Comparison of ENCODE assay signal across 12 mouse cellular contexts in genomic region chr11:21561347-21561746, GRCm38 (mm10). TPM values are rescaled to one million over a fixed set of nuclear protein-coding genes. Genes with fewer than 3 reads are reported as not detected.
DNase-seq lines count a peak whose midpoint lies in the region; ATAC-seq and TF ChIP-seq lines count a peak whose summit lies in the region.
"Had no signal": no experiment of that assay in that cellular context is flagged by ENCODE, and none has a peak within 500 bp of the region (broad histone marks: within the 10 kb centered on the region; RNA-seq: fewer than 3 reads in every experiment).

No protein-coding gene starts in this region.

- peak; percentile 79 for ATAC-seq in heart, embryonic 16.5 days (replicated peaks; ENCODE audit: extremely low read depth, insufficient read depth, low FRiP score)
- no peak for ATAC-seq in hindbrain, embryonic 12.5 days (ENCODE audit: low FRiP score)
- ATAC-seq: intestine, embryonic 15.5 days; midbrain, embryonic 15.5 days had no signal

- TF ChIP-seq POLR2A in small intestine, adult 2 months (IDR thresholded peaks at IDR 0.05; ENCODE audit: low read depth, low read length): no peak

- 43% methylated on average over 5 of the region's 5 CpGs for WGBS in heart, embryonic 16.5 days
- 74% methylated on average over 5 of the region's 5 CpGs for WGBS in small intestine, adult 2 months
- 92% methylated on average over 5 of the region's 5 CpGs for WGBS in hindbrain, embryonic 12.5 days

- no peak overlapping the region for H3K9ac ChIP-seq in heart, embryonic 16.5 days (ENCODE audit: low read length)
- no peak overlapping the region for H3K9ac ChIP-seq in hindbrain, embryonic 12.5 days
- H3K9ac ChIP-seq: intestine, embryonic 15.5 days; liver, embryonic 15.5 days; midbrain, embryonic 15.5 days had no signal

- intact Hi-C loops in gastrocnemius, adult 2 months (cut with DNase I): no loop called here
- intact Hi-C loops in gastrocnemius, postnatal 14 days (cut with DNase I; ENCODE audit: low total_unique reads): no loop called here
- intact Hi-C loops in left cerebral cortex, postnatal 36 days (cut with DNase I): loop anchor here (10.0 kb wide), 1 partner anchor 187 kb away; the partner anchor contains the start of gene Ugp2
- intact Hi-C loops in left cerebral cortex, postnatal 10 days (cut with DNase I): no loop called here

- no peak overlapping the region for H3K4me3 ChIP-seq in gastrocnemius, adult 2 months
- no peak overlapping the region for H3K4me3 ChIP-seq in heart, embryonic 16.5 days (ENCODE audit: low read length)
- no peak overlapping the region for H3K4me3 ChIP-seq in small intestine, adult 2 months (ENCODE audit: low read depth, low read length)
- H3K4me3 ChIP-seq in hindbrain, embryonic 12.5 days: no peak overlapping the region
- H3K4me3 ChIP-seq: intestine, embryonic 15.5 days; liver, embryonic 15.5 days; midbrain, embryonic 15.5 days had no signal

- H3K36me3 ChIP-seq in heart, embryonic 16.5 days (ENCODE audit: control insufficient read depth, insufficient read depth): peaks cover 40% of the 10 kb centered on the region
- H3K36me3 ChIP-seq in small intestine, adult 2 months (ENCODE audit: control insufficient read depth, insufficient read depth, low read length): peaks cover 52% of the 10 kb centered on the region
- peaks cover 67% of the 10 kb centered on the region for H3K36me3 ChIP-seq in hindbrain, embryonic 12.5 days

- no peaks in the 10 kb centered on the region for H3K9me3 ChIP-seq in heart, embryonic 16.5 days (replicated peaks; ENCODE audit: control insufficient read depth, low read length)
- H3K9me3 ChIP-seq in hindbrain, embryonic 12.5 days (replicated peaks): no peaks in the 10 kb centered on the region
- H3K9me3 ChIP-seq: intestine, embryonic 15.5 days; liver, embryonic 15.5 days; midbrain, embryonic 15.5 days had no signal

- peaks cover 25% of the 10 kb centered on the region for H3K4me1 ChIP-seq in heart, embryonic 16.5 days (ENCODE audit: control insufficient read depth, insufficient read depth, low read length)
- H3K4me1 ChIP-seq in small intestine, adult 2 months (ENCODE audit: control insufficient read depth, insufficient read depth, insufficient read length, low read length): peaks cover 18% of the 10 kb centered on the region
- H3K4me1 ChIP-seq in hindbrain, embryonic 12.5 days: no peaks in the 10 kb centered on the region
- H3K4me1 ChIP-seq: intestine, embryonic 15.5 days; liver, embryonic 15.5 days; midbrain, embryonic 15.5 days had no signal

- no peaks in the 10 kb centered on the region for H3K27me3 ChIP-seq in heart, embryonic 16.5 days (ENCODE audit: control insufficient read depth, insufficient read depth, low read length)
- no peaks in the 10 kb centered on the region for H3K27me3 ChIP-seq in small intestine, adult 2 months (ENCODE audit: control insufficient read depth, insufficient read depth, low read length)
- H3K27me3 ChIP-seq in hindbrain, embryonic 12.5 days: no peaks in the 10 kb centered on the region
- H3K27me3 ChIP-seq: intestine, embryonic 15.5 days; liver, embryonic 15.5 days; midbrain, embryonic 15.5 days had no signal

- DNase-seq in gastrocnemius, adult 2 months: peak; percentile 36
- DNase-seq in gastrocnemius, postnatal 14 days: no peak
- peak; percentile 21 to 39 for DNase-seq in left cerebral cortex, postnatal 36 days (ENCODE audit: low spot score in 2 of 2)
- no peak for DNase-seq in left cerebral cortex, postnatal 10 days (ENCODE audit: extremely low spot score in 1 of 2, low spot score in 2 of 2)
- DNase-seq: adrenal gland, postnatal 10 days; lung, postnatal 4 days had no signal

- TF ChIP-seq CTCF in gastrocnemius, adult 2 months (IDR thresholded peaks at IDR 0.05): no peak
- no peak for TF ChIP-seq CTCF in small intestine, adult 2 months (IDR thresholded peaks at IDR 0.05; ENCODE audit: extremely low read depth, insufficient read length, insufficient replicate concordance, low read depth, low read length)

- H3K27ac ChIP-seq in gastrocnemius, adult 2 months: 0 out of 2 replicates have a peak overlapping the region, but pooled peaks have one; percentile 40
- peak overlapping the region; percentile 73 for H3K27ac ChIP-seq in heart, embryonic 16.5 days (ENCODE audit: low read length)
- peak overlapping the region; percentile 61 for H3K27ac ChIP-seq in small intestine, adult 2 months (ENCODE audit: insufficient read depth, low read depth, low read length)
- no peak overlapping the region for H3K27ac ChIP-seq in hindbrain, embryonic 12.5 days
- H3K27ac ChIP-seq: intestine, embryonic 15.5 days; liver, embryonic 15.5 days; midbrain, embryonic 15.5 days had no signal

- peak overlapping the region; percentile 14; the same call in 1 of the 2 replicates for H3K4me2 ChIP-seq in heart, embryonic 16.5 days (ENCODE audit: low read depth, low read length)
- H3K4me2 ChIP-seq in hindbrain, embryonic 12.5 days (replicated peaks): no peak overlapping the region
- H3K4me2 ChIP-seq: intestine, embryonic 15.5 days; liver, embryonic 15.5 days; midbrain, embryonic 15.5 days had no signal

RNA-seq across cellular contexts. Expression of gene Wdpcp, which starts 10.7 kb away (rescaled TPM):
- total RNA-seq in gastrocnemius, adult 2 months (2021): 1 to 10 TPM; 1.1 to 2.5 TPM
- 1 to 10 TPM; 2.8 to 4.8 TPM for total RNA-seq in gastrocnemius, postnatal 14 days (2021)
- 10 to 100 TPM; 11.1 to 13.8 TPM for total RNA-seq in left cerebral cortex, postnatal 36 days (2021)
- 10 to 100 TPM; 18.5 to 19.1 TPM for total RNA-seq in left cerebral cortex, postnatal 10 days (2021)
- 7.4 and 7.8 TPM in 2 replicates for polyA plus RNA-seq in heart, embryonic 16.5 days (2015; fragmentation: Nextera tagmentation; extraction: Ambion mirVana)
- polyA plus RNA-seq in small intestine, adult 2 months (2012; rRNA removed): 1.1 and 1.5 TPM in 2 replicates
- polyA plus RNA-seq in hindbrain, embryonic 12.5 days (2016; fragmentation: Nextera tagmentation; extraction: Ambion mirVana): 13.5 and 13.7 TPM in 2 replicates

RNA-seq across cellular contexts. Expression of gene Mdh1, which starts 10.8 kb away (rescaled TPM):
- 1,000 to 10,000 TPM in 1 of 2 experiments, 100 to 1,000 TPM in 1; 495 to 1,053 TPM for total RNA-seq in gastrocnemius, adult 2 months (2021)
- 100 to 1,000 TPM; 459 to 595 TPM for total RNA-seq in gastrocnemius, postnatal 14 days (2021)
- 100 to 1,000 TPM; 816 to 889 TPM for total RNA-seq in left cerebral cortex, postnatal 36 days (2021)
- total RNA-seq in left cerebral cortex, postnatal 10 days (2021): 100 to 1,000 TPM; 649 to 658 TPM
- polyA plus RNA-seq in heart, embryonic 16.5 days (2015; fragmentation: Nextera tagmentation; extraction: Ambion mirVana): 2,007 and 2,061 TPM in 2 replicates
- polyA plus RNA-seq in small intestine, adult 2 months (2012; rRNA removed): 91.2 and 261 TPM in 2 replicates
- 319 and 351 TPM in 2 replicates for polyA plus RNA-seq in hindbrain, embryonic 12.5 days (2016; fragmentation: Nextera tagmentation; extraction: Ambion mirVana)

Comparison
In these comparisons a context has a peak if more than half of its experiments do, and no peak if none do; other contexts are left out.
1. DNase-seq: peak in gastrocnemius, adult 2 months (single experiment) and left cerebral cortex, postnatal 36 days (2 of 2); none in gastrocnemius, postnatal 14 days (single experiment) and left cerebral cortex, postnatal 10 days (0 of 2).